ENCODE assay signal across 20 mouse cellular contexts in the genomic region with DNA sequence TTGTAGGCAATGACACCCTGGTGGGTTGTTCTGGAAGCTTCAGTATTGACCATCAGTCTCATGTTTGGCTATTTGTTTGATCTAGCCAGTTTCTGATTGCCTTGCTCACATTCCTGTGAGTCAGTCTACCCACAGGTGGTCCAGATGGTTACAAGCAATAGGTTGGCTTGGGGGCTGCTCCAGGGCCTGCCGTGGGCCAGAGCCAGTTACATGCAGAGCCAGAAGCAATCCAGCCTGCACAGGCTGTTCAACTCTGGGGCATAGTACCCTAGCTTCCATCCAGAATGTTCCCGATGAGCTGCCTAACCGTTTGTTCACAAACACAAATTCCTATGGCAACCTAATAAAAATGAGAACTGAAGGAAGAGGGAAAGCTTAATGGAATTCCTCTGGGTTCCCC.
DNase-seq lines count a peak whose midpoint lies in the region; ATAC-seq lines count a peak whose summit lies in the region.
"Had no signal": no experiment of that assay in that cellular context is flagged by ENCODE, and none has a peak within 500 bp of the region (broad histone marks: within the 10 kb centered on the region; RNA-seq: fewer than 3 reads in every experiment).

No protein-coding gene starts in this region.

- peak; percentile 9 for DNase-seq in cerebellum, postnatal 36 days
- no peak for DNase-seq in cerebellum, adult 11-12 months
- peak; percentile 22 to 24 for DNase-seq in layer of hippocampus, postnatal 10 days (ENCODE audit: low spot score in 2 of 2)
- DNase-seq in layer of hippocampus, adult 9-10 months (ENCODE audit: low spot score): no peak
- DNase-seq in hindlimb bud, embryonic 11.5 days (ENCODE audit: extremely low spot score, low read depth, low spot score): peak; percentile 1
- peak; percentile 24 for DNase-seq in mesoderm, embryonic 11.5 days (ENCODE audit: low read depth, low spot score)
- DNase-seq: adrenal gland, adult 8-10 months; B cell, adult 2 months; heart, adult 11 months; kidney, adult 9 months; kidney, postnatal 14 days; liver; lung, postnatal 36 days; thymus, postnatal 25 days had no signal

- no peak for ATAC-seq in granulocyte monocyte progenitor cell, adult 5-6 weeks (replicated peaks; ENCODE audit: poor library complexity, severe bottlenecking)
- ATAC-seq: activated CD4-positive, CD25-positive, alpha-beta regulatory T cell, adult 4 months; forebrain, embryonic 15.5 days; hindbrain, embryonic 16.5 days; intestine, embryonic 16.5 days; midbrain, embryonic 16.5 days had no signal

Comparison
In these comparisons a context has a peak if more than half of its experiments do, and no peak if none do; other contexts are left out.
1. DNase-seq: peak in cerebellum, postnatal 36 days (2 of 2), layer of hippocampus, postnatal 10 days (2 of 2), hindlimb bud, embryonic 11.5 days (single experiment) and mesoderm, embryonic 11.5 days (single experiment); none in cerebellum, adult 11-12 months (single experiment) and layer of hippocampus, adult 9-10 months (single experiment).